Mouse (Mus musculus) embryonic facial prominence, embryonic 11.5 days (tissue): ENCODE measurements at regions not wholly inside any gene's neighbourhood (a gene's known extent, or its start where the extent isn't known, plus 50 kb on each side); places are given as distances from the start of the nearest gene placed in this dataset.

ENCODE experiments used
- ATAC-seq: fragments of 200-750 bp; cut with Nextera tagmentation; replicated peaks from 2 replicates; pipeline ENCODE4 v1.8.0; 2017; ENCODE audit warnings: low read depth; ENCODE audit not compliant: insufficient number of reproducible peaks, low FRiP score, low TSS enrichment
- DNase-seq: peaks from one replicate; pipeline ENCODE4 v3.0.0-alpha.2; 2015; ENCODE audit warnings: low spot score
- H3K27ac ChIP-seq: fragments of 300-500 bp; sonication (generic); replicated peaks from 2 replicates; pipeline ENCODE4 v1.5.1; 2014; ENCODE audit warnings: mild to moderate bottlenecking, low read depth, low read length, control low read depth
- H3K27me3 ChIP-seq: fragments of 300-500 bp; sonication (generic); 2 replicates; pipeline ENCODE4 v1.6.1; 2014; ENCODE audit warnings: mild to moderate bottlenecking, low read length, moderate library complexity, mixed read lengths; ENCODE audit not compliant: control insufficient read depth, insufficient read depth
- H3K36me3 ChIP-seq: fragments of 300-500 bp; sonication (generic); replicated peaks from 2 replicates; pipeline ENCODE4 v1.6.1; 2014; ENCODE audit warnings: low read depth, mild to moderate bottlenecking, low read length, moderate library complexity, mixed read lengths; ENCODE audit not compliant: control insufficient read depth, insufficient read depth
- H3K4me1 ChIP-seq: fragments of 300-500 bp; sonication (generic); 2 replicates; pipeline ENCODE4 v1.6.1; 2014; ENCODE audit warnings: low read length, mixed read lengths; ENCODE audit not compliant: control insufficient read depth, insufficient read depth
- H3K4me2 ChIP-seq: fragments of 300-500 bp; sonication (generic); 2 replicates; pipeline ENCODE4 v1.6.1; 2014; ENCODE audit warnings: low read depth, mild to moderate bottlenecking, control low read depth, low read length, moderate library complexity
- H3K4me3 ChIP-seq: fragments of 300-500 bp; sonication (generic); 2 replicates; pipeline ENCODE4 v1.5.1; 2014; ENCODE audit warnings: low read depth, low read length, control low read depth
- H3K9ac ChIP-seq: fragments of 300-500 bp; sonication (generic); replicated peaks from 2 replicates; pipeline ENCODE4 v1.6.1; 2014; ENCODE audit warnings: mild to moderate bottlenecking, control low read depth, low read length
- H3K9me3 ChIP-seq: fragments of 300-500 bp; sonication (generic); replicated peaks from 2 replicates; pipeline ENCODE4 v1.6.1; 2016; ENCODE audit warnings: mild to moderate bottlenecking, low read length, inconsistent platforms, mixed read lengths; ENCODE audit not compliant: control insufficient read depth
- WGBS: fragments of 180-500 bp; shearing (Covaris S2); extraction: QIAGEN DNeasy Blood & Tissue Kit; methylation state at CpG from one replicate; pipeline ENCODE4 v1.1.7; 2014; 5-methylcytosine and 5-hydroxymethylcytosine counted together

- Histone ChIP-seq H3K36me3 (no peaks in the 10 kb centered on the region), H3K27me3 (no peaks in the 10 kb centered on the region), H3K27ac (no peak overlapping the region), H3K4me3 (no peak overlapping the region), H3K9me3 (no peaks in the 10 kb centered on the region), H3K4me2 (no peak overlapping the region), H3K9ac (no peak overlapping the region), H3K4me1 (no peaks in the 10 kb centered on the region)
- no peak for DNase-seq
- WGBS, result 92% methylated on average over 6 of the region's 6 CpGs
- no peak for ATAC-seq
Measured at GRCm38 (mm10) chr2:107117564-107117963, 58.1 kb upstream of the Fshb start.

- ATAC-seq (no peak), DNase-seq (no peak)
- no peaks in the 10 kb centered on the region for H3K4me1 ChIP-seq
- WGBS, result 94% methylated on average over 9 of the region's 9 CpGs
- H3K9me3 ChIP-seq, result no peaks in the 10 kb centered on the region
- H3K27ac ChIP-seq, result no peak overlapping the region
- no peaks in the 10 kb centered on the region for H3K36me3 ChIP-seq
- H3K4me2 ChIP-seq, result no peak overlapping the region
- no peak overlapping the region for H3K9ac ChIP-seq
- no peaks in the 10 kb centered on the region for H3K27me3 ChIP-seq
- H3K4me3 ChIP-seq, result no peak overlapping the region
Measured at GRCm38 (mm10) chr2:107118711-107119474, 59.4 kb upstream of the Fshb start.

- H3K4me3 ChIP-seq, result no peak overlapping the region
- WGBS, result 60% methylated on average over 1 of the region's 1 CpGs
- ATAC-seq, result no peak
- H3K4me2 ChIP-seq, result no peak overlapping the region
- H3K27me3 ChIP-seq, result no peaks in the 10 kb centered on the region
- no peak overlapping the region for H3K9ac ChIP-seq
- H3K27ac ChIP-seq, result no peak overlapping the region
- H3K4me1 ChIP-seq, result no peaks in the 10 kb centered on the region
- no peaks in the 10 kb centered on the region for H3K36me3 ChIP-seq
- no peaks in the 10 kb centered on the region for H3K9me3 ChIP-seq
- no peak for DNase-seq
Measured at GRCm38 (mm10) chr2:107119697-107120096, 60.2 kb upstream of the Fshb start.

- Histone ChIP-seq H3K4me1 (no peaks in the 10 kb centered on the region), H3K9me3 (no peaks in the 10 kb centered on the region), H3K4me2 (no peak overlapping the region), H3K27ac (no peak overlapping the region), H3K36me3 (no peaks in the 10 kb centered on the region), H3K4me3 (no peak overlapping the region), H3K27me3 (no peaks in the 10 kb centered on the region), H3K9ac (no peak overlapping the region)
- ATAC-seq (no peak), DNase-seq (no peak)
Measured at GRCm38 (mm10) chr2:107133186-107133585, 73.7 kb upstream of the Fshb start.

GRCm38 (mm10) chr2:107149317-107149716 is 89.9 kb upstream of the Fshb start:
- DNase-seq (no peak), ATAC-seq (no peak)
- Histone ChIP-seq H3K4me3 (no peak overlapping the region), H3K4me1 (no peaks in the 10 kb centered on the region), H3K36me3 (no peaks in the 10 kb centered on the region), H3K27me3 (no peaks in the 10 kb centered on the region), H3K4me2 (no peak overlapping the region), H3K27ac (no peak overlapping the region), H3K9ac (no peak overlapping the region), H3K9me3 (no peaks in the 10 kb centered on the region)
- 90% methylated on average over 2 of the region's 2 CpGs for WGBS

GRCm38 (mm10) chr2:107149851-107150250 is 90.4 kb upstream of the Fshb start:
- no peak overlapping the region for H3K9ac ChIP-seq
- 87% methylated on average over 2 of the region's 2 CpGs for WGBS

GRCm38 (mm10) chr2:107150373-107150772 is 90.9 kb upstream of the Fshb start:
- no peak overlapping the region for H3K4me2 ChIP-seq
- H3K4me3 ChIP-seq, result no peak overlapping the region
- ATAC-seq (no peak), DNase-seq (no peak)
- H3K36me3 ChIP-seq, result no peaks in the 10 kb centered on the region
- no peak overlapping the region for H3K27ac ChIP-seq
- H3K27me3 ChIP-seq, result no peaks in the 10 kb centered on the region
- 84% methylated on average over 3 of the region's 3 CpGs for WGBS
- H3K9ac ChIP-seq, result no peak overlapping the region
- no peaks in the 10 kb centered on the region for H3K4me1 ChIP-seq
- no peaks in the 10 kb centered on the region for H3K9me3 ChIP-seq

More at GRCm38 (mm10) chr2:107149851-107150250, 90.4 kb upstream of the Fshb start:
- Histone ChIP-seq H3K4me3 (no peak overlapping the region), H3K27ac (no peak overlapping the region), H3K4me2 (no peak overlapping the region), H3K4me1 (no peaks in the 10 kb centered on the region), H3K27me3 (no peaks in the 10 kb centered on the region), H3K36me3 (no peaks in the 10 kb centered on the region), H3K9me3 (no peaks in the 10 kb centered on the region)
- ATAC-seq (no peak), DNase-seq (no peak)

GRCm38 (mm10) chr2:107151878-107152277 is 92.4 kb upstream of the Fshb start:
- Histone ChIP-seq H3K27ac (no peak overlapping the region), H3K4me2 (no peak overlapping the region), H3K9ac (no peak overlapping the region), H3K27me3 (no peaks in the 10 kb centered on the region), H3K9me3 (no peaks in the 10 kb centered on the region), H3K36me3 (no peaks in the 10 kb centered on the region), H3K4me3 (no peak overlapping the region), H3K4me1 (no peaks in the 10 kb centered on the region)
- DNase-seq (no peak), ATAC-seq (no peak)
